Mouse (Mus musculus): ENCODE measurements around the gene Olfr711.
"Not testable (repeated sequence)": the region's sequence is repeated elsewhere in the genome, so short reads cannot be mapped to it uniquely, and the experiment has no call there.

The Olfr711 gene

DNA sequence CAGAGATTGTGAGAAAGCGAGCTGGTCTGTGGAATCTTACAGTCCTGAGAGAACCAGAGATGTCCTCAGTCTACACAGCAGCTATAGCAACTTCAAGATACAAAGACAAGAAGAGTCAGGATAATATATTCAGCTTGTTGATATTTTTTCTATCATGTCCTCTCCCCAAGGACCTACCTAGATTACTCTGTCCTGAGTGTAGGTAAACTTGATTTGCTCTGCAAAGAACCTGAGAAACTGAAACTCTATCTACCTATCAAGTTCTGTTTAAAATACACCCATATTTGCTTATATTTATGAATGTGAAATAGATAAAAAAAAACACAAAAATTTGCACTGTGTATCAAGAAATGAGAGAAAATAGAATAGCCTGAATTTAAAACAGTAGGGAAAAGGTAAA is at the start of gene Olfr711:
TSS of gene Olfr711 (minus strand) at position 101 of the 400 bp plus-strand sequence.
- no peak for DNase-seq

DNA sequence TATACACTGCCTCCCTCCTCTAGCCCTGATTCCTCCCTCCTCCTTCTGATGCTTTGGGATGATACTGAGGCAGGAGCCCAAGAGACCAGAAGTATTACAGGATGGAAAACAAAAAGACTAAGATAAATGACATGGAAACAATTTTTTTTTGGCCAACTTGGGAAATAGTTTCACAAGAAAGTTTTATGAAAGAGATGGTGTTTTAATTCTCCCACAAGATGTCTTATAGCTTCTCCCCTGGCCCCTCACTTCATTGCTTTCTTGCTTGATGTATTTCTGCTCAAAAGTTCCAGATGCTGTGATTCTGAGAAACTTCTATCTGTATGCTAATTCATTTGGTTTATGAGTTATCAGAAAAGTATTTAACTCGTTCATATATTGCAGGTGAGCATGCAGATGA is 30.7 kb upstream of the Olfr711 start, which contains the start of gene Olfr2:
TSS of gene Olfr2 (minus strand) at position 101 of the 400 bp plus-strand sequence.
- no peak for DNase-seq

DNA sequence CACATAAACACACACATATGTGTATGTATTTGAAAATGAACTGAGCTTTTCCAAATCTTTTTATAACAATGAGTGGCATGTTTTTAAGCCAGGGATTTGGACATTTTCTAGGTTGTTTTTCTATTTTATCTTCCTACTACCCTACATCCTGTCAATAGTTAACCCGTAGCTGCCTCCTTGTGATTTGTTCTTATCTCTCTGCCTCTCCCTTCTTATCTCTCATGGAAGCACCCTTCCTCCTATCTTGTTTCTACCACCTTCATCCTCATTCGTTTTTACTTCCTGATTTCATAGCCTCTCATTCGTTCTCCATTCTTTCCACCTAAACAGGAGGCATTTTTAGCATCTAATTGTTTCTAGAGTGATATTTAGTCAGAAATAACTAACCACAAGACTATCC is 28.9 kb upstream of the Olfr711 start:
- no peak for DNase-seq

DNA sequence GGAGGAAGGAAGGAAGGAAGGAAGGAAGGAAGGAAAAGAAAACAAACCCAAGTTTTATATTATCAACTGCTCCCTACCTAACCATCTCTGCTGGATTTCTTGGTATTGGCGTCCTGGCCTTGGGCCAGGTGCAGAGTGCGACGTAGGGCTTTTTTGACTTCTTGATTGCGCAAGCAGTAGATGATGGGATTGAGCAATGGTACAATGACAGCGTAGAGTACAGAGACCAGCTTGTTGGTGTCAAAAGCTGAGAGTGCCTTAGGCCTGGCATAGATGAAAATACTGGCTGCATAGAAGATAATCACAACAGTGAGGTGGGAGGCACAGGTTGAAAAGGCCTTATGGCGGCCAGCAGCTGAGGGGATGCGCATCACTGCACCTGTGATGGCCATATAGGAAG is 25.5 kb upstream of the Olfr711 start:
- DNase-seq = no peak

DNA sequence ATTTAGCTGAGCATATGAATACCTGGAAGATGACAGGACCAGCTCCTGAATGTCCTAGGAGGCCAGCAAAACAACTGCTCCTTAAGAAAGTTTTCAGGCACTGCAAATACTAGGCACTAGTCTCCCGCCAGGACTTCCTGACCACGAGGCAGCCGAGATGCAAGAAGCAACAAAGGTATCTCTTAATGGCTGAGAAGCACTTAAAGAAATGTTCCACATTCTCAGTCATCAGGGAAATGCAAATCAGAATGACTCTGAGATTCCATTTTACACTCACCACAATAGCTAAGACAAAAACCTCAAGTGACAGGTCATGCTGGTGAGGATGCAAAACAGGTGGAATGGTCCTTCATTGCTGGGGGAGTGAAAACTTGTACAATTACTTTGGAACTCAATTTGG is 10.0 kb upstream of the Olfr711 start:
- DNase-seq = no peak

DNA sequence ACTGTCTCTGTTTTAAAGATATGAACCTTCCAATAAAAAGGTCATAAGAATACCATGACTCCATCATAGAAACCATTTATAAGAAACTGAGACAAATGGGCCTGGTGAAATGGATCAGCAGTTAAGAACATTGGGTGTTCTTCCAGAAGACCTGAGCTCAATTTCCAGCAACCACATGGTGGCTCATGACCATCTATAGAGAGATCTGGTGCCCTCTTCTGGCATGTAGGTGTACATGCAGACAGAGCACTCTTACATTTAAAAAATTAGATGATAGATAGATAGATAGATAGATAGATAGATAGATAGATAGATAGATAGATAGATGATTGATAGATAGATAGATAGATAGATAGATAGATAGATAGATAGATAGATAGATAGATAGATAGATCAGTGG is 7.8 kb downstream of the Olfr711 start:
- DNase-seq = not testable (repeated sequence)

DNA sequence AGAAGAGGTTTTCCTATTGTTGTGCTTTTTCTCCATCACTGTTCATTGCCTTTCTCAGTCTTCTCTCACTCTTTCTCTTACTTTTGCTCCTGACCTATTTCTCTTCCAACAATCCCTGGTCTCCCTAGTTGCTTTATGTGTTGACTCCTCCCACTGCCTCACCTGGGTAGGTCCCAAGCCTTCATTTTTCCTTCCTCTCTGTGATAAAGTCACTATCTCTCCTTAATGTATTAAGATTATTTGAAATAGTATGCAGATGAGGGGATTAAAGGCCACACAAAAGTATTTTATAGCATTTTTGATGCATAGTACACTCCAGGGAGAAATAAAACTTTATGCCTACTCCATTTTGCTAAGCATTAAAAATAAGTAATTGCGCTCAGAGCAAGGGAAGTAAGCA is 11.4 kb downstream of the Olfr711 start, which contains the start of gene Olfr6:
TSS of gene Olfr6 (minus strand) at position 101 of the 400 bp plus-strand sequence.
- DNase-seq = no peak

DNA sequence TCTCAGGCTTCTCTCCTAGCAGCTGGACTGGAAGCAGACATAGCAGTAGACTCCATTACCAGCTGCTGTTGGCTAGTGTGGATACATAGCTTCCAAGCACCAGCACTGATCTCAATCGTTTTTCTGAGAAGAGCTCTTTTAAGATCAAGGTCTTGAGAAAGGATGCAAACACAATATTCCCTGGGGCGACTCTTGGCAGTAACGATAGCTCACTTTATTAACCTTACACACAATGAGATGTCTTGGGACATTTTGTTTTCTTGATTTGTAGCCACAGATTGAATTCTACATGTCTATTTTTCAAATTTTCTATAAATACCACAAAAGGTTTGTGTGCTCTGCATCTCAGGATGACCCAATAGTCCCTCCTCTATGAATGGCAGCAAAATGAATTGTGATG is 27.0 kb downstream of the Olfr711 start, which contains the start of gene Olfr710:
TSS of gene Olfr710 (minus strand) at position 101 of the 400 bp plus-strand sequence.
- no peak for DNase-seq

DNA sequence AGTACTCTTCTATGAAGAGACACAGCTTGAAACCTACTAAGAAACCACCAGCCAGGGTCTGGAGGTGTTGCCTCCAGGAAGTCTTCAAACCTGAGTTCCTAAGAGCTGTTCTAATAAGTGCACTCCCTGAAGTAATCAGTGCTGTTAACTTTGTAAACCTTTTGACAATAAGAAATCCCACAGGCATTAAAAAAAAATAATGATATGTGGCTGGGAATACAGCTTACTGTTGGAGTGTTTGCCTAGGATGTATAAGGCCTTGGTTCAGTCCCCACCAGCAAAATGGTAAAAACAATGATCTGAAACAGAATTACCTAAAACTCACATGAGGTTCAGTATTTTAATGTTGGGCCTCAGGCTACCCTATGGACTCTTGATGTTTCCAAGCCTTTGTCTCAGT is 43.1 kb downstream of the Olfr711 start, which contains the start of gene Olfr709-ps1:
TSS of gene Olfr709-ps1 (minus strand) at position 101 of the 400 bp plus-strand sequence.
- DNase-seq = no peak

DNA sequence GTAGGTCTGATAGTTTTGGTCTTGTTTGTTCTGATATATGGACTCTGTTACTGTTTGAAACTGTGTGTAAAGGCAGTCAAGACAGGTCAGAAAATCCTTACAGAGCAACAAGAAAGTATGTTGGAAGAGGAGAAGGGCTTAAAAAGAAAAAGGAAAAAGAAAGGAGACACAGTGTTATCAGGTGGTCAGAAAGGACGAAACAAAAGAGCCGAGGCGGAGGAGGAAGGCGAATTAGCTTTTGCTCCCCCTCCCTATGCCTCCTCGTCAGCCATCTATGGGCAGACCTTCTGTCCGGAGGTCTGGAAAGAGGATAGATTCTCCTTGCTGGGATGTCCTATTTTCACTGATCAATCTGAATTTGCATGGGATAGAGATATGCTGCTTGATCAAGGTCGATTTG is 54.3 kb downstream of the Olfr711 start:
- DNase-seq = not testable (repeated sequence)
